Mouse (Mus musculus) neural tube, embryonic 10.5 days (tissue): ENCODE measurements at regions not wholly inside any gene's neighbourhood (a gene's known extent, or its start where the extent isn't known, plus 50 kb on each side); places are given as distances from the start of the nearest gene placed in this dataset.
A peak's percentile ranks its signal among the peaks of the same experiment; 100 is the strongest.

Source experiments
- DNase-seq: peaks from one replicate; pipeline ENCODE4 v3.0.0-alpha.2; 2017; ENCODE audit warnings: low spot score; ENCODE audit errors: extremely low spot score

GRCm38 (mm10) chr1:137640848-137641247 is 534.7 kb downstream of the Ptprc start:
- DNase-seq: peak; percentile 34

- peak; percentile 65 for DNase-seq
Measured at GRCm38 (mm10) chr1:137636947-137637346, 538.6 kb downstream of the Ptprc start.

- DNase-seq: peak; percentile 59
Measured at GRCm38 (mm10) chr1:137636321-137636944, 539.1 kb downstream of the Ptprc start.

GRCm38 (mm10) chr1:137635781-137636180 is 539.7 kb downstream of the Ptprc start:
- DNase-seq: peak; percentile 33

- no peak for DNase-seq
Measured at GRCm38 (mm10) chr1:137631546-137631945, 544.0 kb downstream of the Ptprc start.

- no peak for DNase-seq
Measured at GRCm38 (mm10) chr1:137620672-137621071, 554.8 kb downstream of the Ptprc start.

- no peak for DNase-seq
Measured at GRCm38 (mm10) chr1:137618231-137618630, 557.3 kb downstream of the Ptprc start.

- no peak for DNase-seq
Measured at GRCm38 (mm10) chr1:137617513-137617912, 558.0 kb downstream of the Ptprc start.

- DNase-seq: no peak
Measured at GRCm38 (mm10) chr1:137606716-137607115, 568.8 kb downstream of the Ptprc start.

- DNase-seq: no peak
Measured at GRCm38 (mm10) chr1:137605890-137606663, 569.4 kb downstream of the Ptprc start.

GRCm38 (mm10) chr1:137593732-137594131 is 581.8 kb downstream of the Ptprc start:
- no peak for DNase-seq

- no peak for DNase-seq
Measured at GRCm38 (mm10) chr1:137591891-137592290, 583.6 kb downstream of the Ptprc start.

GRCm38 (mm10) chr1:137591295-137591694 is 584.2 kb downstream of the Ptprc start:
- no peak for DNase-seq

GRCm38 (mm10) chr1:137588304-137589300 is 586.9 kb downstream of the Ptprc start:
- no peak for DNase-seq

- DNase-seq: no peak
Measured at GRCm38 (mm10) chr1:137587481-137588228, 587.9 kb downstream of the Ptprc start.

- DNase-seq: no peak
Measured at GRCm38 (mm10) chr1:137584696-137585095, 590.8 kb downstream of the Ptprc start.

GRCm38 (mm10) chr1:137584104-137584675 is 591.3 kb downstream of the Ptprc start:
- DNase-seq: no peak

- DNase-seq: no peak
Measured at GRCm38 (mm10) chr1:137577639-137578038, 597.9 kb downstream of the Ptprc start.

- no peak for DNase-seq
Measured at GRCm38 (mm10) chr1:137576174-137576573, 599.3 kb downstream of the Ptprc start.

GRCm38 (mm10) chr1:137575380-137575779 is 600.1 kb downstream of the Ptprc start:
- DNase-seq: no peak
